Mouse (Mus musculus) megakaryocyte, embryonic 14.5 days (primary cell): ENCODE measurements around the gene Prkce. TPM values are rescaled to one million over a fixed set of nuclear protein-coding genes. Genes with fewer than 3 reads are reported as not detected.
A peak's percentile ranks its signal among the peaks of the same experiment; 100 is the strongest.

ENCODE experiments used
- H3K27me3 ChIP-seq: replicated peaks from 2 replicates; pipeline ENCODE3; 2012; ENCODE audit warnings: inconsistent platforms
- H3K36me3 ChIP-seq: replicated peaks from 2 replicates; pipeline ENCODE3; 2012; ENCODE audit warnings: low read length, inconsistent platforms, mixed read lengths
- H3K4me1 ChIP-seq: 2 replicates; pipeline ENCODE4 v1.6.1; 2012; ENCODE audit warnings: inconsistent platforms
- H3K4me3 ChIP-seq: replicated peaks from 2 replicates; pipeline ENCODE3; 2012; ENCODE audit warnings: moderate library complexity, mild to moderate bottlenecking, inconsistent platforms
- H3K9me3 ChIP-seq: 2 replicates; pipeline ENCODE4 v1.6.1; 2012; ENCODE audit warnings: inconsistent platforms
- FLI1 ChIP-seq: IDR thresholded peaks from 2 replicates; pipeline ENCODE4 v1.6.1; 2012; ENCODE audit warnings: low read length, inconsistent platforms, mixed read lengths
- GATA1 ChIP-seq: IDR thresholded peaks from 3 replicates; pipeline ENCODE4 v1.6.1; 2012; ENCODE audit warnings: mixed read lengths, low read length, inconsistent platforms, borderline replicate concordance
- polyA plus RNA-seq: library from polyadenylated mRNA; stranded (reverse); fragments of >175 nt; gene quantifications from 2 replicates; pipeline ENCODE4 v1.2.3, GENCODE M21; 2012; ENCODE audit warnings: low replicate concordance; ENCODE audit not compliant: insufficient read depth

Gene Prkce
- polyA plus RNA-seq, 1 experiment: 7.3 TPM

GRCm38 (mm10) chr17:86202972-86203371 is 35.4 kb downstream of the Prkce start:
- no peak for TF ChIP-seq FLI1
- TF ChIP-seq GATA1: no peak
- Histone ChIP-seq H3K36me3 (peaks cover 27% of the 10 kb centered on the region), H3K4me1 (peaks cover 85% of the 10 kb centered on the region), H3K9me3 (no peaks in the 10 kb centered on the region), H3K4me3 (no peak overlapping the region), H3K27me3 (no peaks in the 10 kb centered on the region)

GRCm38 (mm10) chr17:86203531-86204450 is 36.2 kb downstream of the Prkce start:
- Histone ChIP-seq H3K4me3 (no peak overlapping the region), H3K9me3 (no peaks in the 10 kb centered on the region)

GRCm38 (mm10) chr17:86206289-86206688 is 38.7 kb downstream of the Prkce start:
- Histone ChIP-seq H3K27me3 (no peaks in the 10 kb centered on the region), H3K36me3 (peaks cover 30% of the 10 kb centered on the region), H3K4me1 (peaks cover 89% of the 10 kb centered on the region), H3K9me3 (no peaks in the 10 kb centered on the region), H3K4me3 (peak overlapping the region; percentile 54)
- TF ChIP-seq FLI1 (no peak), GATA1 (no peak)

More at GRCm38 (mm10) chr17:86203531-86204450, 36.2 kb downstream of the Prkce start:
- H3K27me3 ChIP-seq: no peaks in the 10 kb centered on the region
- peaks cover 85% of the 10 kb centered on the region for H3K4me1 ChIP-seq
- TF ChIP-seq FLI1 (no peak), GATA1 (no peak)
- H3K36me3 ChIP-seq: peaks cover 19% of the 10 kb centered on the region

GRCm38 (mm10) chr17:86208057-86208820 is 40.7 kb downstream of the Prkce start:
- Histone ChIP-seq H3K9me3 (no peaks in the 10 kb centered on the region), H3K27me3 (no peaks in the 10 kb centered on the region), H3K4me3 (peak overlapping the region; percentile 89), H3K36me3 (peaks cover 27% of the 10 kb centered on the region), H3K4me1 (peaks cover 86% of the 10 kb centered on the region)
- TF ChIP-seq FLI1: no peak
- TF ChIP-seq GATA1: no peak

DNA sequence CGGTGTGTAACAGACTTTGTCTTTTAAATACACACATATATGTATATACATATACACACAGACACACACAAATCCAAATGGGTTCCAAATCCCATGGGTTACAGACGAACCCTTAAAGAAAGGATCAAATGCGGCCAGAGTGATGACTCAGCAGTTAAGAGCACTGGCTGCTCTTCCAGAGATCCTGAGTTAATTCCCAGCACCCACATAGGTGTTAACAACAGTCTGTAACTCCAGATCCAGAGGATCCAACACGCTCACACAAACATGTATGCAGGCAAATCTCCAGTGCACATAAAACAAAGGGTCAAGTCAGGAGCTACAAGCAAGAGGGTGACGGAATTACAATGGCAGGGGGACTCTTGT is 41.2 kb downstream of the Prkce start:
- H3K4me3 ChIP-seq: peak overlapping the region; percentile 53

DNA sequence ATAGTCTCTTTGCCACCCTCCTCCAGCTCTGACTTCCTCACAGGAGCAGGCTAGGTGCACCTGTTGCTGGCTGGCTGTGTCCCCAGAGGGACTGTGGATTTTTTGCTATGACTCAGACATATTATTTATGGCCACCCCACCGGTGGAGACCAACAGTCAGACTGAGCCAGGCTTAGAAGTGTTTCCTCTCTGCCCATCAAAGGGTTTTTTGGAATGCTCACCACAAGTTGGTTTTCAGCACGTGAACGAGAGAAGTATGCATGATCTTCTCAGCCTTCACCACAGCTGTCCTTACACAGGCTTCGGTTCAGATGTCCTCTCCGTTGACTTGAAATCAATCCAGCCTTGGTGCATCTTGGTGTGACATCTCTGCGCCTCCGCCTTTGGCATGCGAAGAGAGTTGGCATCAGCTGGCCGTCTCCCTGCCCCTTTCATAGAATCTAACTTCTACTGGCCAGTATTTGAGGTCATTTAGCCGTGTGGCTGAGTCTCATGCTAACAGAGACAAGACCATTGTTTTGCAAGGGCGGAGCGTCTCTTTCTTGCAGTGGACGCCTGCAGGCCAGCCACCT is 42.2 kb downstream of the Prkce start:
- no peaks in the 10 kb centered on the region for H3K27me3 ChIP-seq
- TF ChIP-seq FLI1 (no peak), GATA1 (no peak)
- H3K9me3 ChIP-seq: no peaks in the 10 kb centered on the region
- peaks cover 83% of the 10 kb centered on the region for H3K4me1 ChIP-seq
- H3K36me3 ChIP-seq: peaks cover 14% of the 10 kb centered on the region
- H3K4me3 ChIP-seq: peak overlapping the region; percentile 56

More for the DNA sequence above, 41.2 kb downstream of the Prkce start:
- no peak for TF ChIP-seq GATA1
- no peak for TF ChIP-seq FLI1
- Histone ChIP-seq H3K4me1 (peaks cover 83% of the 10 kb centered on the region), H3K27me3 (no peaks in the 10 kb centered on the region), H3K9me3 (no peaks in the 10 kb centered on the region), H3K36me3 (peaks cover 21% of the 10 kb centered on the region)

- H3K9me3 ChIP-seq: no peaks in the 10 kb centered on the region
- no peaks in the 10 kb centered on the region for H3K27me3 ChIP-seq
- H3K36me3 ChIP-seq: peaks cover 18% of the 10 kb centered on the region
- H3K4me3 ChIP-seq: no peak overlapping the region
- peaks cover 79% of the 10 kb centered on the region for H3K4me1 ChIP-seq
- TF ChIP-seq GATA1 (no peak), FLI1 (no peak)
Measured at GRCm38 (mm10) chr17:86212204-86212603, 44.6 kb downstream of the Prkce start.

- TF ChIP-seq FLI1 (no peak), GATA1 (no peak)
- H3K36me3 ChIP-seq: peaks cover 24% of the 10 kb centered on the region
- no peaks in the 10 kb centered on the region for H3K27me3 ChIP-seq
- H3K4me3 ChIP-seq: peak overlapping the region; percentile 18
- H3K4me1 ChIP-seq: peaks cover 80% of the 10 kb centered on the region
- H3K9me3 ChIP-seq: no peaks in the 10 kb centered on the region
Measured at GRCm38 (mm10) chr17:86214285-86214684, 46.7 kb downstream of the Prkce start.

DNA sequence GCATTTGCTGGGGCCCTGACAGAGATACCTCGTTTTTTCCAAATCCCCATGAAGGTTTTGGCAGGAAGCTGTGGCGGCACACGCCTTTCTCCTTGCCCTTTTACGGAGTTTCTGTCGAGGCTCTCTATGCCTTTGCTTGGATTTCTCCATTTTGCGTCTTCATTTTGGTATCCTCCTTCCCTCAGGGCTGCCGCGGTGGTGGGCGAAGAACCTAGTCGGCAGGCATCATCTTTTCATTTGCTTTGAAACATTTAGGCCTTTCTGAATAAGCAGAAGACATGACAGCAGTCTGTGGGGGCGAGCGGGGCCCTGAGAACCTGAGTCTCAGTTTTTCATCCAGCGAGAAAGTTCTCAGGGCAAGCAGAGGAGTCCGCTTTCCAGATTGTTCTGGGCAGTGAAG is 47.2 kb downstream of the Prkce start:
- Histone ChIP-seq H3K36me3 (peaks cover 21% of the 10 kb centered on the region), H3K9me3 (no peaks in the 10 kb centered on the region), H3K4me1 (peaks cover 78% of the 10 kb centered on the region), H3K27me3 (no peaks in the 10 kb centered on the region), H3K4me3 (no peak overlapping the region)
- TF ChIP-seq FLI1 (no peak), GATA1 (no peak)
